Mouse (Mus musculus): Measurements from ENCODE around the gene Il9r.

GRCm38 (mm10) chr11:32187256-32187655 lies 12.8 kb downstream of the Il9r start:
- TF ChIP-seq ZNF384 (IDR thresholded peaks at IDR 0.05; ENCODE audit: low read depth, low read length) (no peak), HCFC1 (IDR thresholded peaks at IDR 0.05; ENCODE audit: borderline replicate concordance, insufficient read depth, low read length) (no peak)
